Mouse (Mus musculus) CH12.LX (cell line): ENCODE results near the gene Ndufs6.

Source experiments
- CTCF ChIP-seq, 2 experiments: IDR thresholded peaks in 1 of 2; conservative IDR thresholded peaks in 1 of 2; 2 replicates each; pipeline ENCODE4 v1.5.1; 2011 to 2012; ENCODE audit warnings: low read depth in 2 of 2, low read length in 2 of 2, improper control_type of control experiment in 1 of 2, inconsistent platforms in 1 of 2, mild to moderate bottlenecking in 1 of 2, moderate library complexity in 1 of 2
- E2F4 ChIP-seq: IDR thresholded peaks from 2 replicates; pipeline ENCODE4 v1.6.1; 2011; ENCODE audit warnings: low read depth, low read length, improper control_type of control experiment; ENCODE audit not compliant: insufficient replicate concordance
- EP300 ChIP-seq: IDR thresholded peaks from 2 replicates; pipeline ENCODE4 v1.6.1; 2011; ENCODE audit warnings: low read length, improper control_type of control experiment
- HCFC1 ChIP-seq: IDR thresholded peaks from 2 replicates; pipeline ENCODE4 v1.6.1; 2012; ENCODE audit warnings: low read depth, mild to moderate bottlenecking, inconsistent platforms, low read length, improper control_type of control experiment
- IRF4 ChIP-seq: IDR thresholded peaks from 2 replicates; pipeline ENCODE4 v1.6.1; 2014; ENCODE audit warnings: low read depth, mild to moderate bottlenecking, inconsistent platforms, low read length, improper control_type of control experiment
- POLR2A ChIP-seq: IDR thresholded peaks from 2 replicates; pipeline ENCODE4 v1.6.1; 2011; ENCODE audit warnings: low read depth, mild to moderate bottlenecking, improper control_type of control experiment, low read length
- RAD21 ChIP-seq: IDR thresholded peaks from 2 replicates; pipeline ENCODE4 v1.6.1; 2011; ENCODE audit warnings: low read depth, mild to moderate bottlenecking, low read length, improper control_type of control experiment, moderate library complexity
- RCOR1 ChIP-seq: conservative IDR thresholded peaks from 2 replicates; pipeline ENCODE4 v1.6.1; 2012; ENCODE audit warnings: low read depth, mild to moderate bottlenecking, inconsistent platforms, low read length, improper control_type of control experiment
- TCF12 ChIP-seq: IDR thresholded peaks from 2 replicates; pipeline ENCODE4 v1.6.1; 2014; ENCODE audit warnings: low read depth, mild to moderate bottlenecking, inconsistent platforms, low read length, improper control_type of control experiment

GRCm38 (mm10) chr13:73374612-73375011 lies 46.3 kb upstream of the Ndufs6 start:
- TF ChIP-seq TCF12 = no peak
- TF ChIP-seq CTCF (conservative IDR thresholded peaks at IDR 0.05 in 1 of 2, IDR thresholded peaks at IDR 0.05 in 1 of 2; ENCODE audit: low read depth in 2 of 2, low read length in 2 of 2) = no peak
- TF ChIP-seq IRF4 = no peak
- no peak for TF ChIP-seq RAD21
- TF ChIP-seq HCFC1 = no peak
- TF ChIP-seq POLR2A = no peak
- TF ChIP-seq EP300 = no peak
- no peak for TF ChIP-seq RCOR1
- TF ChIP-seq E2F4 = no peak
